Mouse (Mus musculus) neural tube, embryonic 13.5 days (tissue): Measurements from ENCODE around the gene Syt13. TPM values are rescaled to one million over a fixed set of nuclear protein-coding genes. Genes with fewer than 3 reads are reported as not detected.

Experiments used
- ATAC-seq: fragments of 200-750 bp; cut with Nextera tagmentation; 2 replicates; pipeline ENCODE4 v1.8.0; 2017; ENCODE audit warnings: low read depth, mild to moderate bottlenecking, moderate TSS enrichment, moderate library complexity
- H3K27ac ChIP-seq: fragments of 300-500 bp; sonication (generic); replicated peaks from 2 replicates; pipeline ENCODE4 v1.5.1; 2015; ENCODE audit warnings: moderate library complexity, mild to moderate bottlenecking, inconsistent platforms
- H3K27me3 ChIP-seq: fragments of 300-500 bp; sonication (generic); 2 replicates; pipeline ENCODE4 v1.6.1; 2015; ENCODE audit warnings: mild to moderate bottlenecking, inconsistent platforms
- H3K36me3 ChIP-seq: fragments of 300-500 bp; sonication (generic); 2 replicates; pipeline ENCODE4 v1.6.1; 2015; ENCODE audit warnings: mild to moderate bottlenecking, inconsistent platforms
- H3K4me1 ChIP-seq: fragments of 300-500 bp; sonication (generic); replicated peaks from 2 replicates; pipeline ENCODE4 v1.6.1; 2015; ENCODE audit warnings: inconsistent platforms
- H3K4me2 ChIP-seq: fragments of 300-500 bp; sonication (generic); 2 replicates; pipeline ENCODE4 v1.6.1; 2015; ENCODE audit warnings: inconsistent platforms, mild to moderate bottlenecking, moderate library complexity
- H3K4me3 ChIP-seq: fragments of 300-500 bp; sonication (generic); 2 replicates; pipeline ENCODE4 v1.5.1; 2015; ENCODE audit warnings: mild to moderate bottlenecking, inconsistent platforms
- H3K9ac ChIP-seq: fragments of 300-500 bp; sonication (generic); 2 replicates; pipeline ENCODE4 v1.6.1; 2015; ENCODE audit warnings: moderate library complexity, mild to moderate bottlenecking, inconsistent platforms
- H3K9me3 ChIP-seq: fragments of 300-500 bp; sonication (generic); 2 replicates; pipeline ENCODE4 v1.6.1; 2016; ENCODE audit warnings: inconsistent platforms
- WGBS: fragments of 180-500 bp; shearing (Covaris S2); methylation state at CpG from one replicate; pipeline ENCODE4 v1.1.7; 2015; 5-methylcytosine and 5-hydroxymethylcytosine counted together
- polyA plus RNA-seq: library from polyadenylated mRNA; unstranded; fragments of >200 nt; fragmentation: Nextera tagmentation; extraction: Ambion mirVana; gene quantifications from 2 replicates; pipeline ENCODE4 v1.2.1, GENCODE M21; 2015

Gene Syt13
- 46.8 and 52.3 TPM in 2 replicates for polyA plus RNA-seq

DNA sequence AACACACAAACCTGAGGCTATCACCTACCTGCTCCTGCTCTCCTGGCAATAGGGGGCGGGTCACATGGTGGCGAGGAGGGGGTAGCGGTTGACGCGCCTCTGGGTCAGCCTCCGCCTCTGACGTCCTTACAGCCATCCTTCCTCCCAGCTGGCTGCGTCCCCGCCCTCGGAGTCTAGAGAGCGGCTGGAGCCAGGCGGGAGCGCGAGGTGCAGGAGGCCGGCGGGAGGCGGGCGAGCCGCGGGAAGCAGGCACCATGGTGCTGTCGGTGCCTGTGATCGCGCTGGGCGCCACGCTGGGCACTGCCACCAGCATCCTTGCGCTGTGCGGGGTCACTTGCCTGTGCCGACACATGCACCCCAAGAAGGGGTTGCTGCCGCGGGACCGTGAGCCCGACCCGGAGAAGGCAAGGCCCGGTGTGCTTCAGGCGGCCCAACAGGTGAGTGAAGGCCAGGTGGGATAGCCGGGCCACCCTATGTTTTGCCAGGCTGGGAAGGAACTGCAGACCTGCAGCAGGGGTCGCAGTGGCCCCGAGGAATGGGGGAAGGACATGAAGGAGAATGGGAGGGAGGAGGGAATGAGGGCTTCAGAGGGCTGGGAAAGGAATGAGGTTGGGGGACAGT, at the start of gene Syt13:
Syt13 (plus strand) TSS at position 166 of the 621 bp plus-strand sequence.
- Histone ChIP-seq H3K9me3 (no peaks in the 10 kb centered on the region), H3K27me3 (peaks cover 44% of the 10 kb centered on the region), H3K4me1 (peaks cover 74% of the 10 kb centered on the region), H3K4me2 (peak within 1 kb of the TSS; percentile 71), H3K27ac (peak within 1 kb of the TSS; percentile 71), H3K4me3 (peak within 1 kb of the TSS; percentile 47), H3K9ac (peak within 1 kb of the TSS; percentile 74), H3K36me3 (no peaks in the 10 kb centered on the region)
- ATAC-seq = peak; percentile 41
- under 1% methylated on average over 38 of the region's 38 CpGs for WGBS

DNA sequence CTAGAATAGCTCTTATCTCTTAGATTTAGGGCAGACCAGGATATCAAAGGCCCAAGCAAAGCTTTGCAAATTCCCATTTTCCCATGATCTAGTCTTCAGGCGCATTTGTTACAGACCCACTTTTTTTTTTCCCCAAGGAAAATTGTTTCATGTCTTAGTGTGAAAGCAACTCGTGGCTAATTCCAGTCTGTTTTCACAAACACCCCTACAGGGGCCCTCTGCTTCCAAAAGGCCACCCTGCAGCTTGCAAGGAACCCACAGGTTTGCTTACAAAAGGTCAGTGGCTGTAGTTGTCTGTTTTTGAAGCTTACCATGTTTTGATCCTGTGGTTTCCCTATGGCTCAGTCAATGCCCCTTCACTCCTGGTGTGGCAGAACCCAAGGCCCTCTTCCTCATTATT, 48.3 kb upstream of the Syt13 start:
- Histone ChIP-seq H3K4me1 (peaks cover 12% of the 10 kb centered on the region), H3K9me3 (no peaks in the 10 kb centered on the region), H3K4me2 (no peak overlapping the region), H3K27ac (no peak overlapping the region), H3K27me3 (no peaks in the 10 kb centered on the region), H3K9ac (no peak overlapping the region), H3K4me3 (no peak overlapping the region), H3K36me3 (no peaks in the 10 kb centered on the region)
- WGBS = 31% methylated on average over 2 of the region's 2 CpGs
- no peak for ATAC-seq

DNA sequence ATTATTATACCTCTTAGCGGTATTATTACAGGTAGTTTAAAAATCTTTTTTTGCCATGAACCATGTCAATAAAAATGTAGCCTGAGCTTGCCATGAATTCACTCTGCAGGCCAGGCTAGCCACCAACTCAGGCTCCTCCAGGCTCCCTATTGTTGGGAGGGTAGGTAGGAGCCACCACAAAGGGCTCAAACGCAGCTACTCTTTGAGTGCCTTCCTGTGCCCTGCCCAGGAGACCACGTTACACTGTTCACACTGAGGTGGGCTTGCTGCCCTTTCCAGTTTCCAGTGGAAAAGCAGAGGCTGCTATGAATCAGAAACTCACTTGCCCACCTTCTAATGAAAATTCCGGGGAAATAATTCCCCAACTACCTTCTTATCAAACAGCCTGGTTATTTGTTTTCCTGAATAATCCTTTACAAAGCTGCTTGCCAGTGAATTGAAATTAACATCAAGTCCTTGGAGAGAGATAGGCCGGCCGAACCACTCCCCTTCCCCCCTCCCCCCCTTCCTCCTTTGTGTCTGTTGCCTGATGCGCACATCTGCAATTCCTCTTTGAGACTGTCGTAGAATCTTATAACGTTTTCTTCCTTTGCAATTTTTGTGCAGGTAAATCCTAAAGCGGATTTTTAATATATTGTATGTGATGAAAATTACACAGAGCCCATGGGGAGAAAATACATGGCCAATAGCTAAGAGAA, 44.6 kb upstream of the Syt13 start:
- ATAC-seq = peak; percentile 78
- Histone ChIP-seq H3K27me3 (no peaks in the 10 kb centered on the region), H3K27ac (peak overlapping the region; percentile 86), H3K4me1 (peaks cover 12% of the 10 kb centered on the region), H3K9me3 (no peaks in the 10 kb centered on the region), H3K9ac (no peak overlapping the region), H3K4me2 (no peak overlapping the region), H3K36me3 (no peaks in the 10 kb centered on the region), H3K4me3 (no peak overlapping the region)
- 14% methylated on average over 10 of the region's 10 CpGs for WGBS

DNA sequence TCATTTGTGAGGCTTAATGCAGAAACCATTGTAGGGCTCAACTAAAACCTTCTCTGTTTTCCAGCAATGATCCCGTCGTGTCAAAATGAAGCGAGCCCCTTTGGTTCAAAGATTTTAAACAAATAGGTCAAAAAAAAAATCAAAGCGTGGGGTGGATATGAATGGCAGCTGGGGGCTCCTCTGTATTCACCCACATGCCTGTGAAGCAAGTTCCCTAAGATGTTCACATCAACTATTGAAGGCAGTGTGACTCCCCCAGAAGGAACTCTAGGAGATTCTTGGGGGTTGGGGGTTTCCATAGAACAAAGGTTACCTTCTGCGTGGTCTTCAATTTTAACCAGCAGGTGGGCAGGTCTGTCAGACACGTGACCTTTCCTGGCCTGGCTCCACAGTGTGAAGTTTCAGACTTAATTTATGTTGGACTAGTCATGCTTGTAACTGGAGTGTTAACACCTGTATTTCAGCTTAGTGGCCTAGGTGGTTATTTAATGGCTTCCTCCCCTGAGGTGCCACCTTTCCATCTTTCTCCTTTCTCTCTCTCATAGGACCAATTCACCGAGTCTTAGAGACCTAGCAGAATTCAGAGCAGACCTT, 43.7 kb upstream of the Syt13 start:
- Histone ChIP-seq H3K27me3 (no peaks in the 10 kb centered on the region), H3K4me2 (no peak overlapping the region), H3K27ac (peak overlapping the region; percentile 86), H3K36me3 (no peaks in the 10 kb centered on the region), H3K4me1 (peaks cover 12% of the 10 kb centered on the region), H3K9ac (no peak overlapping the region), H3K9me3 (no peaks in the 10 kb centered on the region), H3K4me3 (no peak overlapping the region)
- 58% methylated on average over 7 of the region's 7 CpGs for WGBS
- no peak for ATAC-seq

DNA sequence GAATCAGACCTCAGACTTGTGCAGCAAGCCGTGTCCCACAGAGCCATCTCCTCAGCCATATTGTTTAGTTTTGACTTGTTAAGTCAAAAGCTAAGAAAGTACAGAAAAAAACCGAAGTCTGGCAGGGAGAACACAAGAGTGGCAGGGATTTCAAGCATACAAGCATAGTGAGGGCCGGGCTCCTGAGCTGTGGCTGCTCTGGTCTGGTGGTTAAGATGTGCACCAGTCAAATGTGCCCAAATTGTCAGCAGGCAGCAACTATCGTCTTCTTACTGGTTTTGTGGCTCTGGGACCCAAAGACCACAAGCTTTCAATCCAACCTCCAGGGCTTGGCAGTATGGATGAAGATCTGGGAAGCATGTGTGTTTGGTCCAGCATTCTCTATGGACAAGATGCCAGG, 42.2 kb upstream of the Syt13 start:
- ATAC-seq = no peak
- Histone ChIP-seq H3K4me1 (peaks cover 24% of the 10 kb centered on the region), H3K27me3 (no peaks in the 10 kb centered on the region), H3K9me3 (no peaks in the 10 kb centered on the region), H3K27ac (no peak overlapping the region), H3K4me3 (no peak overlapping the region), H3K4me2 (no peak overlapping the region), H3K9ac (no peak overlapping the region), H3K36me3 (no peaks in the 10 kb centered on the region)
- 93% methylated on average over 4 of the region's 4 CpGs for WGBS

DNA sequence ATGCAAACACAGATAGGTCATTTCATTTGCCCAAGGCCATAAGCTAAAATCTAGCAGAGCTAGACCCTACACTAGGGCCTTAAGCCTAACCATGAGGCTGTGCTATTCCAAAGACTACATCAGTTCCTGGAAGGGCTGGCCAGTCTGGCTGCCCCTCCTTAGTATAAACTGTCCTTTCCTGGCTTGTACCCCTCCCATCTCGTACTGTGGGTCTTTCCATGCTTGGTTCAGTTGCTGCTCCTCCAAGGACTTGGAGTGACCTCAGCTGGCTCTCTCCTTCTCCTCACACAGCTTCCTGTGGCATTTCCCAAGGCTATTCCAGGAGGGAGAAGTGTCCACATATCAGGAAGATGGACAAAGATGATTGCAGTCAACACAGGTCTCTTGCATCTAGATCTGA, 40.3 kb upstream of the Syt13 start:
- Histone ChIP-seq H3K4me2 (no peak overlapping the region), H3K9ac (no peak overlapping the region), H3K27ac (no peak overlapping the region), H3K27me3 (0 out of 2 replicates have a peak, but pooled peaks cover 5% of the 10 kb centered on the region), H3K4me1 (peaks cover 41% of the 10 kb centered on the region), H3K9me3 (no peaks in the 10 kb centered on the region), H3K36me3 (no peaks in the 10 kb centered on the region), H3K4me3 (no peak overlapping the region)
- no peak for ATAC-seq
- 73% methylated on average over 1 of the region's 1 CpGs for WGBS

DNA sequence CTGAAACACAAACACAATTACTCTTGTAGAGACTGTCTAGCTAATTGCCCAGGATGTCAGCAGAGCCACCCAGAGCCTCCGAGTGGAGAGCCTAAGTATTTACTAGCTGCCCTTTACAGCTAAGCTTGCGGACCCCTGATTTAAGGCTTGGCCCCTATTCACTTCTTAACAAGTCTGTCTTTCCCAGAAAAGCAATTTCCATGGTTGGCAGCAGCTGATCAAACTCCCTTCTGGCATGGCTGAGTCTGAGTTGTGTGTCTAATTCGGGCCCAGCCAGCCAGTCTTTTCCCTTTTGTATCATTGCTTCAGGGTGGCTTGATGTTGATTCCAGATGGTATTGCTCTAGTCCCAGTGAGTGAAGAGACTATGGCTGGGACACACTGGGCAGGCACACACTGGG, 37.4 kb upstream of the Syt13 start:
- no peak overlapping the region for H3K4me3 ChIP-seq
- no peak overlapping the region for H3K9ac ChIP-seq
- peaks cover 18% of the 10 kb centered on the region; the same call in 1 of the 2 replicates for H3K27me3 ChIP-seq
- peak; percentile 64 for ATAC-seq
- peaks cover 32% of the 10 kb centered on the region for H3K4me1 ChIP-seq
- no peak overlapping the region for H3K4me2 ChIP-seq
- WGBS = 23% methylated on average over 3 of the region's 3 CpGs
- H3K27ac ChIP-seq = 0 out of 2 replicates have a peak overlapping the region, but pooled peaks have one; percentile 33
- no peaks in the 10 kb centered on the region for H3K36me3 ChIP-seq
- H3K9me3 ChIP-seq = no peaks in the 10 kb centered on the region

DNA sequence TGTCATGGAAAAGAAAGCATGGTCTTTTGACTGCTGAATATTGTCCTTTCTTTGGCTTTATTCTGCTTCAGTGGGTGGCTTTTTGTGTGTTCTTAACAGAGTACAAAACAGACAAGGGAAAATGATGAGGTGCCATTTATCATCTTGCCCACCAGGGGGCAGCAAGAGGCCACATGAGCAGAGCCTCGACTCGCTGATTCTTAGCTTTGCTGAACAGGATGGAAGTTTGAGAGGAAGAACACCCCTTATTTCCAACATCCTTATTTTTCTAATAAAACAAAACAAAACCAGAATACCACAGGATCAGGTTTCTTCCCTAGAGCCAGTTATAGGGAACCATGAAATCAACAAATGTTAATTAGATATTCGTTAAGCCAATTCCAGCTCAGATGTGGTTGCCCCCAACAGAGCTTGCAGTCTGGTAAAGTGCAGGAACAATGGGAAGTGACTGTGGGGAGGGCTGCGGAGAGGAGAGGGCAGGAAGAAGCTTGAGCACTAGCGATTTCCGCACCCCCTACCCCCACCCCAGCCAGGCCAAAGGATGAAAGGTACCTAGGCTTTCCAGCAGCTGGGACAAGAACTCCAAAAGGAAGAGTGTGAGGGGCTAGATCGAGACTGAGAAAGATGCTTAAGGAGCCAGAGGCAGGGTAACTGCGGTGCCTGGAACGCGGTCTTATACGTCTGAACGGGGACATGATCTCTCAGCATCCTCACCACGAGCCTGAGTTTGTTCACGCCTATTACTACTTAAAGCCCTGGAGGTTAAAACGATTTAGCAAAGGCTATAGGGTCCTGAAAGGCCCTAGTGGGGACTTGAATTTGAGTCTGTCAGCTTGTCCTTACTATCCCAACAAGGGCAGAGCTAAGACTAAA, 31.6 kb upstream of the Syt13 start:
- H3K27me3 ChIP-seq = peaks cover 30% of the 10 kb centered on the region
- WGBS = 4% methylated on average over 15 of the region's 15 CpGs
- no peak overlapping the region for H3K4me3 ChIP-seq
- H3K4me1 ChIP-seq = peaks cover 19% of the 10 kb centered on the region
- peak overlapping the region; percentile 46 for H3K9ac ChIP-seq
- H3K36me3 ChIP-seq = no peaks in the 10 kb centered on the region
- no peak overlapping the region for H3K27ac ChIP-seq
- H3K4me2 ChIP-seq = peak overlapping the region; percentile 31
- peak; percentile 65; the same call in 1 of the 2 replicates for ATAC-seq
- no peaks in the 10 kb centered on the region for H3K9me3 ChIP-seq

DNA sequence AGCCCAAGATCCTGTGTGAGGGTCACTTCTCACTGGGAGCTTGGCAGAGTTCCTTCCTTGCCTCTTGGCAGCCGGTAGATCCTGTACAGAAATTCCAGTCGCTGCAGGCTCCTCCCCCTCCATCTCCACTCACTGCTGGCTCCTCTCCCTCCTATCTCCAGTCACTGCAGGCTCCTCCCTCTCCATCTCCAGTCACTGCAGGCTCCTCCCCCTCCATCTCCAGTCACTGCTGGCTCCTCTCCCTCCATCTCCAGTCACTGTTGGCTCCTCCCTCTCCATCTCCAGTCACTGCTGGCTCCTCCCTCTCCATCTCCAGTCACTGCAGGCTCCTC, 31.0 kb upstream of the Syt13 start:
- H3K4me2 ChIP-seq = 0 out of 2 replicates have a peak overlapping the region, but pooled peaks have one; percentile 31
- no peaks in the 10 kb centered on the region for H3K9me3 ChIP-seq
- no peak overlapping the region for H3K9ac ChIP-seq
- H3K4me3 ChIP-seq = no peak overlapping the region
- peak; percentile 48 for ATAC-seq
- no peak overlapping the region for H3K27ac ChIP-seq
- H3K36me3 ChIP-seq = no peaks in the 10 kb centered on the region
- 0% methylated on average over 2 of the region's 2 CpGs for WGBS
- H3K4me1 ChIP-seq = peaks cover 13% of the 10 kb centered on the region
- H3K27me3 ChIP-seq = peaks cover 31% of the 10 kb centered on the region

DNA sequence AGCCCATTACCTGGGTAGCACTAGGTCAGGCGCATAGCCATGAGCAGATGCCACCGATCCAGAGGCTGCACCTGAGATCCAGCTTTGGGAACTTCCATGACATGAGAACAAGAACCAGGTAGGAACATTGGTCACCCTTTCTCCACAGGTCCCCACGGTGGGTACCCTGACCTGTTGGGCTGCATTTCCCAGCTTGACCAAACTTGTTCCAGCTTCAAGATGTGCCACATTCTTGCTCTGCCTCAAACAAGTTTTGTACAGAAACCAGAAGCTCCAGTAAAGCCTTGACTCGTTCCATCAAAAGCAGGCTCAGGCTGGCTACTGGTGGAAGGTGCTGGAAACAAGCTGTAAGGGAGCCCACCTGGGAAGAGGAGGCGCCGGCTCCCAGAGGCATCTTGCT, 29.9 kb upstream of the Syt13 start:
- Histone ChIP-seq H3K36me3 (no peaks in the 10 kb centered on the region), H3K9me3 (no peaks in the 10 kb centered on the region), H3K4me1 (peaks cover 6% of the 10 kb centered on the region), H3K4me3 (no peak overlapping the region), H3K27ac (no peak overlapping the region), H3K27me3 (peaks cover 27% of the 10 kb centered on the region), H3K4me2 (no peak overlapping the region), H3K9ac (no peak overlapping the region)
- 93% methylated on average over 6 of the region's 6 CpGs for WGBS
- ATAC-seq = no peak

DNA sequence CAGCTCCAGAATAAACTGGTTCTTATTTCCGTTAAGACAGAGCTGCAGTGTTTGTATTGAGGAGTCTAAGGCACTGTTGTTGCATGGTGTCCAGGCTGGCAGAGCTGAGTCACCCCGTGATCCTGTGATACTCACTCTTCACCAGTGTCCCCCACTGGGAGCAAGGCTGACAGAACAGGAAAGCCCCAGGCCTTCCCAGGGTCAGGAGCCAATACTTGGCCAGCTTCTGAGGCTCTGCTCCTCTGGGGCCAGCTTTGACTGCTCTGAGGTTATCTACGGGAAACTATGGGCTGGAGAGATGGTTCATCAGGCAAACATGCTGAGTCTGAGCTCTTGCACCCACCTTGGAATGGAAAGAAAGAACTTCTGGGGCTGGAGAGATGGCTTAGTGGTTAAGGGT, 28.0 kb upstream of the Syt13 start:
- Histone ChIP-seq H3K9ac (no peak overlapping the region), H3K4me3 (no peak overlapping the region), H3K27me3 (peaks cover 18% of the 10 kb centered on the region; the same call in 1 of the 2 replicates), H3K4me1 (peaks cover 6% of the 10 kb centered on the region), H3K9me3 (no peaks in the 10 kb centered on the region), H3K27ac (no peak overlapping the region), H3K36me3 (no peaks in the 10 kb centered on the region), H3K4me2 (no peak overlapping the region)
- ATAC-seq = no peak
- WGBS = 80% methylated on average over 3 of the region's 3 CpGs

DNA sequence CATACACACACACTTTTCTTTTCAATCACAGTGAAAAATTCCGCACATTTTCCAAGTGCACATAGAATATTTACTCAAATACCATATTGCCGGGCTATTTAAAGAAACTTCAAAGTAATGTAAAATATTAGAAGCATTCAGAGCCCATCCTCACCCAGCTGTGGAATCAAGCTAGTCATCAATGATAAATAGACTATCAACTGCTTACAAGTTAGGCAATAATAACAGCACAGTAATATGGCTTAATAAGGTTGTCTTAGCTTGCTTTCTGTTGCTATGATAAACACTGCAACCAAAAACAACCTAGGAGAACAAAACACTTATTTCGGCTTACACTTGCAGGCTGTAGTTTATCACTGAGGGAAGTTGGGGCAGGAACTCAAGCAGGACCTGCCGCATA, 22.4 kb upstream of the Syt13 start:
- H3K27ac ChIP-seq = no peak overlapping the region
- H3K4me2 ChIP-seq = no peak overlapping the region
- H3K27me3 ChIP-seq = 0 out of 2 replicates have a peak, but pooled peaks cover 6% of the 10 kb centered on the region
- WGBS = 91% methylated on average over 4 of the region's 4 CpGs
- no peaks in the 10 kb centered on the region for H3K36me3 ChIP-seq
- no peaks in the 10 kb centered on the region for H3K4me1 ChIP-seq
- H3K4me3 ChIP-seq = no peak overlapping the region
- H3K9me3 ChIP-seq = no peaks in the 10 kb centered on the region
- H3K9ac ChIP-seq = no peak overlapping the region
- ATAC-seq = no peak
